Mouse (Mus musculus) ovary, postnatal 14 days (tissue): ENCODE results near the gene Hyal3.

ENCODE experiments used
- DNase-seq: peaks from one replicate; pipeline ENCODE4 v3.0.0; 2022; ENCODE audit warnings: low spot score

Gene Hyal3

DNA sequence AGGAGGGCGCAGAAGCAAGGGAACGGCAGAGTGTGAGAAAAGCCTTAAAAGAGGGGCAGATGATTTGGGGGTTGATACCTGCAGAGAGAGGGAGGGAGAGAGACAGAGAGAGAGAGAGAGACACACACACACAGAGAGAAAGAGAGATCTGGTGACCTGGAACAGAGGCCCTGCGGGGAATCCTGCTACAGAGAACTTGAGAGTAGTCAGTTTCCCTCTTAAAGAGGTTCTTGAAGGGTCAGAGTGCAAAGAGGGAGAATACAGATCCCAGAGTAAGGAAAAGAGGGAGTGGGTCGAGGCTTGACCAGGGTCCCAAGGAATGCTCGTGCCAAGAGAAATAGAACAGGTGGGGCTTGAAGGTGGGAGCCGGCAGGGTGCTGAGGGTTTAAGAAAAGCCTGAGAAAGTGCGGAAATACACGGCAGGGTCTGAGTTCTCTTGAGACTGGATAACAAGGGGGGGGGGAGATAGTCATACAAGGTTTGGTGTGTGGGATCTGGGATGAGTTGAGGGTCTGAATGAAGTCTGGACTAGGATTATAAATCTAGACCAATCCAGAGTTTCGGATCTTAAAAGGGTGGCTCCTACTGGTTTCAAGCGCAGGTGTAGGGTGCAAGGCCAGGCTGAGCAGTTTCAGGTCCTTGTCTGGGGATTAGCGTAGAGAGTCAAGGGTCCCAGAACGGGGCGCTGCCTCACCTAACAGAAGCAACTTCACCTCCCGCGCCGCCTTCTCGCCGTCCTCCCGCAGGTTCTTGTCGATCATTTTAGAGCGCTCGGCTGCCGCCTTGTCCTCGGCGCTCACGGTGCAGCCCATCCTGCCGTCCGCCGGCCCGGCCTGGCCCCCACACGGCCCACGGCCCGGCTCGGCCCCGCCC, 54.0 kb downstream of the Hyal3 start:
- no peak for DNase-seq

- DNase-seq: peak; percentile 95
Measured at GRCm38 (mm10) chr9:107635279-107636028, 54.8 kb downstream of the Hyal3 start, which contains the start of gene Gnai2. Gene Gnai2, minus strand, starts transcription at chr9:107635367.
